Mouse (Mus musculus): ENCODE data around the gene Mamstr. TPM values are rescaled to one million over a fixed set of nuclear protein-coding genes. Genes with fewer than 3 reads are reported as not detected.

Gene Mamstr
- polyA plus RNA-seq (2017; shearing (Covaris generic)) = 1.7 TPM

DNA sequence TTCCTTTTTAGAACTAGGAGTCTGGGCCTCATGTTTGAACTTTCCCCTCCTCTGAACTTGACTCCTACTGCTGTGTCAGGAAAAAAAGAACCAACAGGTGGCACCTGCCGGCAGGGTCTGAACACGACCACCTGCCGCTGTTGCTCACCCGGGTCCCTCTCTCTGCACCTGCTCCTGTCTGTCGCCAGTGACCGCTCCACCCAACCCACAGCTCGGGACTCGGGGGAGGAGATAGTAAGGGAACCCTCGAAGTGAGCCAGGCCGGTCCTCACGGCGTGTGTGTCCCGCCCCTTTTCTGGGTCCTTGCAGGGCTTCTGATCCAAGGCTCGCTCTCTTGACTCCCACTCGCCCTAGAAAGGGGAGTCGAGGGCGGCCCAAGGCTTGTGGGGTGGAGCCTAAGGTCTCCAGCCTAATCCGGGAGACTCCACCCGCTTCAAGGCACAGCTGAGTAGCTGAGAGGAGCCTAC lies at the start of gene Mamstr:
TSS of gene Mamstr (plus strand) at position 417 of the 467 bp plus-strand sequence.

DNA sequence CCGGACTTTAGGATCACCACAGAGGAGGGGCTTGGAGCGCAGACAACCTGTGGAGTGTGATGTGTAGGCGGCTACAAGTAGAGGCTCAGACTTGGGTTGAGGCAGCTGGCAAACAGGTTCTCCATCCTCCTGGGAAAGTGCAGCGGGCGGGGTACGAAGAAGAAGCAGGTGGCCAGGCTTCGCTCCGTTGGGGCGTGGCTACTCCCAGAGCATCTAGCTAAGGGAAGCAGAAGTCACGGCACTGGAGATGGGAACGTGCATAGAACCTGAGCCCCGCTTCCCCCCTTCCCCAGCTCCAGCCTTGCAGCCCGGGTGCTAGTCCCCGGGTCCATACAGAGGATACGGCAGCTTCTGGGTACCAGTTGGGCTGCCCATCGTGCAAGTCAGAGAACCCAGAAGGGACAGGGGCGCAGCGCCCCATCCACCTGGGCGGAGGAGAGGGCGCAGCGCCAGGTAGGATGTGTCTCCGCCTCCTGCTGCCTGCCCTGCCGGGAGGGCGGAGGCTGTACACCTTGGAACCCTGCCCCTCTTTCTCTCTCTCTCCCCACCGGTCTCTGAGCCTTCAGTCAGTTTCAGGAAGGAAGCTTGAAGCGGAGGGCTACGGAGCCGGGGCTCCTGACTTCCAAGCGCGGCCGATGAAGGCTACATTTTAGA lies 22.6 kb upstream of the Mamstr start, which contains the start of gene Fut1:
TSS of gene Fut1 (plus strand) at position 248 of the 654 bp plus-strand sequence.

DNA sequence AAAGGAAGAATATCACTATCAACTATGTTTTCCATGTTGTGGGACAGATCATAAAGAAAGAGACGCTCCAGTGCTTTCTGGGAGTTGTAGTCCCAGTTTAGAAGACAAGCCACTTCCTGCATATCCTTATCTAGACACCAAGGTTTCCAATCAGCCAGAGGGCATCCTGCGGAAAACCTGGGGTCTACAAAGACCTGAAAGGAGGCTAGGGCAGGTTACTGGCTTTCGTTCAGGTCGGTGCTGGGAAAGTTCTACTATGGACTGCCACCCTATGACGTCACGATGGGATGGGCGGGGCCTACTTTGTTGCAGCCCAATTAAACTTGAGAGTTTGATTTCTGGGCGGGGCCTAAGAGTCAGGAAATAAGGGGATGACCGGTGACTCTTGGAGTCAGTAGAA lies 18.3 kb upstream of the Mamstr start, which contains the start of gene Izumo1:
TSS of gene Izumo1 (plus strand) at position 369 of the 400 bp plus-strand sequence.

DNA sequence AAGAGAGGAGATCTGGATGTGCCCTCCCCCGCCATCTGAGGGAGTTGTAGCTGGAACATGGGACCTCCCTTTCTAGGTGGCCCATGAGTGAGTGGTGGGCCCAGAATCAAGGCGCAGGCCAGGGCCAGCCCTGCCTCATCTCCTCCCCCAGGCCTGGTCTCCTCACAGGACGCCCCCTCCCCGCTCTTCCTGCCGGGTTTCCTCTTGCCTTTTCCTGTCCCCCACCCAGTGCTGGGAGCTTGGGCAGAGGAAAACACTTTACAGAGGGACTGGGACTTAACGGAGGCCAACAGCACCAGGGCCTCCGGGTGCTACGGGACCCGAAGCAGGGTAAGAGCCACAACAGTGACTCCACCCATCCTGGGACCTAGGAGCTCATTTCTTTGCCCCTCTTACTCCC lies 12.5 kb upstream of the Mamstr start, which contains the start of gene Rasip1:
TSS of gene Rasip1 (plus strand) at position 228 of the 400 bp plus-strand sequence.

DNA sequence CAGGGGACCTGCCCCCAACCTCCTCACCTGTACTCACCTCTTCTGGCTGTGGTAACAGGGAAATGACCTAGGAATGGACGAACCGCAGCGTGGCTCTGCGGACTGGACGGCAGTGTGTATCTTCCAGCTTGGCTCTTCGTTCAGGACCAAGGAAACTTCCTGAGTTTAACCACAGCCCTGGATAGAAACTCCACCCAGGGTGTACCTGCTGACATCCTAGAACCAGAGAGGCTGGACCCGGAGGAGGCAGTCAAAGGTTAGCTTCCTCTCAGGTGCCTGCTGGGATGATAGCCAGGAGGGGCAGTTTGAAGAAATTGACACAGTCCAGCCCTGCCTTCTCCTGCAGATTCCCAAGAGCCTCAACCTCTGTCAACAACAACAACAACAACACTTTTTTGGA lies 26.4 kb downstream of the Mamstr start, which contains the start of gene Fut2:
TSS of gene Fut2 (minus strand) at position 234 of the 400 bp plus-strand sequence.

DNA sequence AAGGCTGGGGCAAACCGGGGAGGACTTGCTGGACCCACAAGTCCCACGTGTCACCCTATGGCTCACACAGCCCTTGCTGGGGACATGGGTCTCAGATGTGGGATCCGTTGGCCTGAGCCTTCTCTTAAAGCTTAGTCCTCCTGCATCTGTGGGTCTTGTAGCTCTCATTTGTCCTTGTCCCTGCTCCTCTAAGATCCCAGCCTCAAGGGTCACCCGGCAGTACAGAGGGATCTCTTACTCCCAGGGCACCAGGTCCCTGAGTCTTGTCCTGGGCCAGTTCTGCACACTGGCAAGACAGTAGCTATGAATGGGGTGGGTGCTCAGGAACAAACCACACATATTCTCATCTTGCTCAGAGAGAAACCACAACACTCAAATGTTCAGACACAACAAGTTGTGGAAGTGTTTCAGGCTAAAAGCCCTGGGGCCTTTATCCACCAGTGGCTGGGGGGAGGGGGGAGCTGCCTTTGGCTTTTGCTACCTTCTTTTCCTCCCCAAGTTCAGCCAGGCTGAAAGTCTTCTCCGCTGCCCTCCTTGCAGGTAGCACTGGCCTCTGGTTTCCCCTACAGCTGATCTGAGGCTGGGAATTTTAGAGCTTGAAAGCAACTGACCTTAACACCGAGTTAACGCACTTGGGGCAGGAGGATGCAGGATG lies 43.7 kb downstream of the Mamstr start, which contains the start of gene Ntn5:
TSS of gene Ntn5 (plus strand) at position 627 of the 655 bp plus-strand sequence.

DNA sequence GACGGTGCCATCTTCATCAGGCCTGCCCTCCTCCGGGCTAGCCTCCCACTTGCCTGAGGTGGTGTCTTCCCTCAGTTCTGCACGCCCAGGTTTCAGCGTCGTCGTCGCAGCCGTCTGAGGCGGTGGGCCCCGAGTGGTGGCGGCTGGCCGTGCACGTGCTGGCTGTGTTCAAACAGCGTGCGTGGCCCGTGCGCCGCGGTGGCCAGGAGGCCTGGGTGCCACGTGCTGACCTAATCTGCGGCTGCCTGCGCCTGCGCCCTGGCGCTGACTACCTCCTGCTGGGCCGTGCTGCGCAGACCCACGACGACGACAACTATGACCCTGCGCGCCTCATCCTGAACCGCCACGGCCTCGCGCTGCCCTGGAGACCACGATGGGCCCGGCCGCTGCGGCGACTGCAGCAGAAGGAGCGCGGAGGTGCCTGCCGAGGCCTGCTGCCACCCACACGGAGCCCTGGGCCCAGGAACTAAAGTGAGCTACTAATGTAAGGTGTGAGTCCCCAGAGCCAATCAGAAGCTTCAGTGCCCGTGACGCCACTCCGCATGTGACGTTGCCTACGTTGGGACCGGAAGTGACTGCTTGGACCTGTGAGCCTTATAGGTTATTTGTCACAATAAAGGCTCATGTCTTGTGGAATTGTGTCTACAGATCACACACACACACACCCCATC lies 54.3 kb downstream of the Mamstr start, which contains the start of gene Sec1:
TSS of gene Sec1 (minus strand) at position 482 of the 671 bp plus-strand sequence.

Other genes with a start within 250 kb of the Mamstr start
- gene Snrnp70, start 244.2 kb upstream of the Mamstr start, polyA plus RNA-seq (2017; shearing (Covaris generic)) = 231 TPM
- gene Kcna7, start 234.3 kb upstream of the Mamstr start, polyA plus RNA-seq (2017; shearing (Covaris generic)) = not detected
- 0.54 TPM for gene Ntf5, start 226.3 kb upstream of the Mamstr start, polyA plus RNA-seq (2017; shearing (Covaris generic))
- gene Lhb, start 219.2 kb upstream of the Mamstr start, polyA plus RNA-seq (2017; shearing (Covaris generic)) = not detected
- 13.9 TPM for gene Gys1, start 205.1 kb upstream of the Mamstr start, polyA plus RNA-seq (2017; shearing (Covaris generic))
- gene Ruvbl2, start 201.9 kb upstream of the Mamstr start, polyA plus RNA-seq (2017; shearing (Covaris generic)) = 74.6 TPM
- 2,110 TPM for gene Ftl1, start 180.1 kb upstream of the Mamstr start, polyA plus RNA-seq (2017; shearing (Covaris generic))
- gene Bax, start 173.1 kb upstream of the Mamstr start, polyA plus RNA-seq (2017; shearing (Covaris generic)) = 289 TPM
- 2.7 TPM for gene Tulp2, start 158.1 kb upstream of the Mamstr start, polyA plus RNA-seq (2017; shearing (Covaris generic))
- 0.35 TPM for gene Gm45808, start 153.2 kb upstream of the Mamstr start, polyA plus RNA-seq (2017; shearing (Covaris generic))
- 0.89 TPM for gene Dhdh, start 151.2 kb upstream of the Mamstr start, polyA plus RNA-seq (2017; shearing (Covaris generic))
- gene Nucb1, start 129.6 kb upstream of the Mamstr start, polyA plus RNA-seq (2017; shearing (Covaris generic)) = 226 TPM
- gene Ppp1r15a, start 113.7 kb upstream of the Mamstr start, polyA plus RNA-seq (2017; shearing (Covaris generic)) = 99.4 TPM
- 0.78 TPM for gene Plekha4, start 113.6 kb upstream of the Mamstr start, polyA plus RNA-seq (2017; shearing (Covaris generic))
- gene Hsd17b14, start 85.1 kb upstream of the Mamstr start, polyA plus RNA-seq (2017; shearing (Covaris generic)) = 1.1 TPM
- 86.0 TPM for gene Bcat2, start 69.8 kb upstream of the Mamstr start, polyA plus RNA-seq (2017; shearing (Covaris generic))
- gene Fgf21, start 24.5 kb upstream of the Mamstr start, polyA plus RNA-seq (2017; shearing (Covaris generic)) = not detected
- gene Fut1, start 22.7 kb upstream of the Mamstr start, polyA plus RNA-seq (2017; shearing (Covaris generic)) = not detected
- 0.14 TPM for gene Izumo1, start 18.2 kb upstream of the Mamstr start, polyA plus RNA-seq (2017; shearing (Covaris generic))
- gene Rasip1, start 12.5 kb upstream of the Mamstr start, polyA plus RNA-seq (2017; shearing (Covaris generic)) = 6.5 TPM
- gene Fut2, start 26.4 kb downstream of the Mamstr start, polyA plus RNA-seq (2017; shearing (Covaris generic)) = 0.12 TPM
- 0.32 TPM for gene Ntn5, start 44.0 kb downstream of the Mamstr start, polyA plus RNA-seq (2017; shearing (Covaris generic))
- 0.35 TPM for gene Sec1, start 54.4 kb downstream of the Mamstr start, polyA plus RNA-seq (2017; shearing (Covaris generic))
- gene Car11, start 59.9 kb downstream of the Mamstr start, polyA plus RNA-seq (2017; shearing (Covaris generic)) = 8.4 TPM
- 53.0 TPM for gene Dbp, start 65.1 kb downstream of the Mamstr start, polyA plus RNA-seq (2017; shearing (Covaris generic))
- gene Rpl18, start 75.5 kb downstream of the Mamstr start, polyA plus RNA-seq (2017; shearing (Covaris generic)) = 1,454 TPM
- 36.3 TPM for gene Sphk2, start 78.0 kb downstream of the Mamstr start, polyA plus RNA-seq (2017; shearing (Covaris generic))
- 0.43 TPM for gene Fam83e, start 81.2 kb downstream of the Mamstr start, polyA plus RNA-seq (2017; shearing (Covaris generic))
- gene Spaca4, start 85.8 kb downstream of the Mamstr start, polyA plus RNA-seq (2017; shearing (Covaris generic)) = not detected
- 0.04 TPM for gene Lmtk3, start 143.8 kb downstream of the Mamstr start, polyA plus RNA-seq (2017; shearing (Covaris generic))
- 3.0 TPM for gene Sult2b1, start 144.7 kb downstream of the Mamstr start, polyA plus RNA-seq (2017; shearing (Covaris generic))
- 87.9 TPM for gene Cyth2, start 174.6 kb downstream of the Mamstr start, polyA plus RNA-seq (2017; shearing (Covaris generic))
- gene Kcnj14, start 184.8 kb downstream of the Mamstr start, polyA plus RNA-seq (2017; shearing (Covaris generic)) = not detected
- 37.3 TPM for gene Grwd1, start 191.0 kb downstream of the Mamstr start, polyA plus RNA-seq (2017; shearing (Covaris generic))
- gene Kdelr1, start 232.8 kb downstream of the Mamstr start, polyA plus RNA-seq (2017; shearing (Covaris generic)) = 90.8 TPM
- 1.2 TPM for gene Grin2d, start 238.4 kb downstream of the Mamstr start, polyA plus RNA-seq (2017; shearing (Covaris generic))

Measured in CD4-positive, CD25-positive, alpha-beta regulatory T cell (primary cell).